Mouse (Mus musculus) stomach, postnatal 0 days (tissue): ENCODE data around the gene Vps37c.

Experiments
- CTCF ChIP-seq: IDR thresholded peaks from 2 replicates; pipeline ENCODE4 v1.5.1; 2016; ENCODE audit warnings: antibody characterized with exemption, low read depth, mild to moderate bottlenecking, moderate library complexity
- EP300 ChIP-seq: optimal IDR thresholded peaks from 2 replicates; pipeline ENCODE3; 2016; ENCODE audit warnings: antibody characterized with exemption

DNA sequence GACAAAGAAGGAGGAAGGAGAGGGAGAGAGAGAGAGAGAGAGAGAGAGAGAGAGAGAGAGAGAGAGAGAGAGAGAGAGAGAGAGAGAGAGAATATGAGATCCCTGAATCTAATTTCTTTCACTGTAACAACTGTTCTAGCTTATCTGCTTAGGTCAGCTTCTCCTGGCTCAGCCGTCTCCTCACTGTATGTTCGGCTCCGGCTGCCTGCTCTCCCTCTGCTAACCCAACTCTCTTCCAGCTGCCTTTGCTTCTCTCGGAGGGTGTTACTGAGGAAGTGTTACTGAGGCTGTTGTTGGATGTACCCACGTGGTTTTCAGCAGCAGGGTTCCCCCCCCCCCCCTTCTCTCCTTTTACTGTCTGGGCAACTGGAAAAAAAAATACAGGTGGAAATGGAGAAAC lies 48.5 kb upstream of the Vps37c start:
- TF ChIP-seq CTCF (no peak), EP300 (no peak)
